In the genomic region with DNA sequence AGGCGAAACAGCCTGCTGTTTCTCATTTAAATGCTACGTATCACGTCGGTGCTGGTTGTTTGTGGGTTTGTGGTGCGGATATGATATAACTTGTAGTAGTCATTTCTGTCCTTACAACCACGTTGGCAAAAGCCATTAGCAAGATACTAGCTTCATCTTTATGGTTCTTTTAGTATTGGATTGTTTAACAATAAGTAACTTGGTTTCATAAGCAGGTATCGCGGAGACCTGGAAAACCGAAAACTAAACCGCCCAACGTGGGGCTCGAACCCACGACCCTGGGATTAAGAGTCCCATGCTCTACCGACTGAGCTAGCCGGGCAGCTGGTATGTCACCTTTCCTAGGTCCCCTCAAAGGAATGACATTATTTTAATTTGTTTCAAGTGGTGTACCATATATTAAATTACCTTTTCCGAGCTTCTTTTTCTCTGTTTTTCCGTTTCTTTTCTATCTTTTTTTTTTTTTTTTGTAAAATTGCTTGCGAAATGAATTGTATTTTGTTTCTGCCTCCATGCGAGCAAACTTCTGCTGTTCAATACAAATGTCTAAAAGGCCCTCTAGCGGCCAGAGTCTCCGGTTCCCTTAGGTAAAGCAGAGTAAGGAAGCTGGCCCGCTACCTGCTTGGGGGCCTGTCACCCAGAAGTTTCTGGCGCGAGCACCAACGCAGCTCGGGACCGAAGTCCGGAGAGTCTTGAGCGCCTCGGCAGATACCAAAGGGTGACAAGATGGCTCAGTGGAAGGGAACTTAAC, we compare ENCODE assay signal across 1 mouse cellular context.
A peak's percentile ranks its signal among the peaks of the same experiment; 100 is the strongest.
TF ChIP-seq lines count a peak whose summit lies in the region.

No protein-coding gene starts in this region.

TF ChIP-seq in MEL, 35 proteins besides CTCF, POLR2A, EP300 and RAD21 (continued from another document):
- TF ChIP-seq ZC3H11A (IDR thresholded peaks at IDR 0.05; ENCODE audit: low read depth, low read length) = 0 out of 2 replicates have a peak, but pooled peaks have one; percentile 12
- 0 out of 2 replicates have a peak, but pooled peaks have one; percentile 79 for TF ChIP-seq MYC (IDR thresholded peaks at IDR 0.05; ENCODE audit: low read depth, low read length)
- TF ChIP-seq ZKSCAN1 (IDR thresholded peaks at IDR 0.05; ENCODE audit: low read depth, low read length) = no peak
- TF ChIP-seq ETS1 (IDR thresholded peaks at IDR 0.05; ENCODE audit: low read depth, low read length) = peak; percentile 62; the same call in 1 of the 2 replicates
- TF ChIP-seq MAZ (IDR thresholded peaks at IDR 0.05; ENCODE audit: low read depth, low read length) = 0 out of 2 replicates have a peak, but pooled peaks have one; percentile 17
- TF ChIP-seq HCFC1 (IDR thresholded peaks at IDR 0.05; ENCODE audit: low read depth, low read length) = peak; percentile 36; the same call in 1 of the 2 replicates
- TF ChIP-seq NELFE (IDR thresholded peaks at IDR 0.05; ENCODE audit: low read depth, low read length) = no peak
- 0 out of 2 replicates have a peak, but pooled peaks have one; percentile 59 for TF ChIP-seq ELF1 (IDR thresholded peaks at IDR 0.05; ENCODE audit: low read depth, low read length)
- peak; percentile 57; the same call in 1 of the 2 replicates for TF ChIP-seq E2F4 (IDR thresholded peaks at IDR 0.05; ENCODE audit: borderline replicate concordance, low read depth, low read length)
- no peak for TF ChIP-seq MEF2A (IDR thresholded peaks at IDR 0.05; ENCODE audit: extremely low read depth, insufficient replicate concordance, low read depth, low read length, poor library complexity, severe bottlenecking)
- TF ChIP-seq MXI1 (IDR thresholded peaks at IDR 0.05; ENCODE audit: low read depth, low read length) = peak; percentile 73
- peak; percentile 83 for TF ChIP-seq ZNF384 (IDR thresholded peaks at IDR 0.05; ENCODE audit: low read depth, low read length)
- no peak for TF ChIP-seq GABPA (IDR thresholded peaks at IDR 0.05; ENCODE audit: low read depth, low read length)
